Comparison of ENCODE assay signal across 14 mouse cellular contexts in genomic region chr13:69357435-69357834, GRCm38 (mm10).
DNase-seq lines count a peak whose midpoint lies in the region; ATAC-seq lines count a peak whose summit lies in the region.
"Had no signal": no experiment of that assay in that cellular context is flagged by ENCODE, and none has a peak within 500 bp of the region (broad histone marks: within the 10 kb centered on the region; RNA-seq: fewer than 3 reads in every experiment).

No protein-coding gene starts in this region.

- peak; percentile 95 for ATAC-seq in frontal cortex, adult (ENCODE audit: low TSS enrichment)
- ATAC-seq: hindbrain, embryonic 16.5 days; midbrain, embryonic 13.5 days had no signal

- intact Hi-C loops in gastrocnemius, postnatal 14 days (cut with DNase I; ENCODE audit: low total_unique reads): no loop called here
- intact Hi-C loops in gastrocnemius, postnatal 36 days (cut with DNase I): no loop called here
- intact Hi-C loops in left cerebral cortex, postnatal 14 days (cut with DNase I): no loop called here

- peak; percentile 14 for DNase-seq in gastrocnemius, postnatal 14 days
- no peak for DNase-seq in gastrocnemius, postnatal 36 days
- DNase-seq in left cerebral cortex, postnatal 14 days (ENCODE audit: low spot score in 2 of 2): peak; percentile 57 to 59
- DNase-seq in right cerebral cortex, postnatal 36 days (ENCODE audit: low spot score in 2 of 2): peak; percentile 49 to 80
- DNase-seq in spleen, postnatal 10 days (ENCODE audit: low spot score in 2 of 2): no peak
- DNase-seq in urinary bladder, postnatal 10 days (ENCODE audit: low spot score): no peak
- DNase-seq: cerebellum, adult 11 months; kidney, adult 11 months; kidney, postnatal 14 days; liver; lung, adult 2 months had no signal

Comparison
In these comparisons a context has a peak if more than half of its experiments do, and no peak if none do; other contexts are left out.
1. DNase-seq: peak in gastrocnemius, postnatal 14 days (single experiment), left cerebral cortex, postnatal 14 days (2 of 2) and right cerebral cortex, postnatal 36 days (2 of 2); none in gastrocnemius, postnatal 36 days (0 of 2), spleen, postnatal 10 days (0 of 2) and urinary bladder, postnatal 10 days (single experiment).